Mouse (Mus musculus) liver, adult 2 months (tissue): ENCODE measurements around the gene A630089N07Rik. TPM values are rescaled to one million over a fixed set of nuclear protein-coding genes. Genes with fewer than 3 reads are reported as not detected.
A peak's percentile ranks its signal among the peaks of the same experiment; 100 is the strongest.
"Not testable (repeated sequence)": the region's sequence is repeated elsewhere in the genome, so short reads cannot be mapped to it uniquely, and the experiment has no call there.

Experiments used
- DNase-seq: peaks from one replicate; pipeline ENCODE4 v3.0.0-alpha.2; 2011; ENCODE audit warnings: low read depth, low spot score; ENCODE audit errors: extremely low read depth
- H3K27ac ChIP-seq: fragments of 200-500 bp; replicated peaks from 2 replicates; pipeline ENCODE4 v1.5.1; 2012; ENCODE audit warnings: low read depth, mild to moderate bottlenecking, control low read depth, inconsistent platforms, low read length; ENCODE audit not compliant: insufficient read depth
- H3K27me3 ChIP-seq: fragments of 200-500 bp; 2 replicates; pipeline ENCODE4 v1.6.1; 2012; ENCODE audit warnings: mild to moderate bottlenecking, moderate library complexity, low read length, inconsistent platforms; ENCODE audit not compliant: control insufficient read depth, insufficient read depth
- H3K36me3 ChIP-seq: fragments of 200-500 bp; 2 replicates; pipeline ENCODE4 v1.6.1; 2012; ENCODE audit warnings: low read length, inconsistent platforms; ENCODE audit not compliant: control insufficient read depth, insufficient read depth
- H3K4me1 ChIP-seq: fragments of 200-500 bp; 2 replicates; pipeline ENCODE4 v1.6.1; 2011; ENCODE audit warnings: low read length; ENCODE audit not compliant: control insufficient read depth, insufficient read depth
- H3K4me3 ChIP-seq: fragments of 200-500 bp; 2 replicates; pipeline ENCODE4 v1.5.1; 2011; ENCODE audit warnings: low read depth, mild to moderate bottlenecking, control low read depth, low read length, moderate library complexity; ENCODE audit not compliant: insufficient read depth
- H3K79me2 ChIP-seq: fragments of 200-500 bp; 2 replicates; pipeline ENCODE4 v1.6.1; 2012; ENCODE audit warnings: inconsistent platforms, mild to moderate bottlenecking, low read length, moderate library complexity; ENCODE audit not compliant: control insufficient read depth, insufficient read depth
- H3K9ac ChIP-seq: fragments of 200-500 bp; 2 replicates; pipeline ENCODE4 v1.6.1; 2012; ENCODE audit warnings: low read depth, mild to moderate bottlenecking, control low read depth, inconsistent platforms, low read length
- CTCF ChIP-seq: fragments of 200-500 bp; IDR thresholded peaks from 2 replicates; pipeline ENCODE4 v1.5.1; 2011; ENCODE audit warnings: low read depth, low read length, control low read depth
- POLR2A ChIP-seq: fragments of 200-500 bp; IDR thresholded peaks from 2 replicates; pipeline ENCODE4 v1.6.1; 2011; ENCODE audit warnings: low read length, control low read depth; ENCODE audit not compliant: insufficient read depth; ENCODE audit errors: extremely low read depth
- WGBS: fragments of 180-500 bp; shearing (Covaris S2); methylation state at CpG from one replicate; pipeline ENCODE4 v1.1.7; 2018; 5-methylcytosine and 5-hydroxymethylcytosine counted together
- polyA plus RNA-seq: library from polyadenylated mRNA; depleted of rRNA; stranded (reverse); fragments of >200 nt; gene quantifications from 2 replicates; pipeline ENCODE4 v1.2.3, GENCODE M21; 2012
- total RNA-seq: library from RNA; depleted of rRNA; stranded (reverse); fragments of >200 nt; gene quantifications from 2 replicates; pipeline ENCODE4 v1.2.3, GENCODE M21; 2014

The A630089N07Rik gene
- total and polyA plus RNA-seq, 2 experiments = 0.59 to 2.7 TPM

- Histone ChIP-seq H3K27me3 (no peaks in the 10 kb centered on the region; the same call in 1 of the 2 replicates), H3K36me3 (no peaks in the 10 kb centered on the region; the same call in 1 of the 2 replicates), H3K4me1 (no peaks in the 10 kb centered on the region), H3K27ac (no peak overlapping the region), H3K4me3 (no peak overlapping the region), H3K9ac (no peak overlapping the region), H3K79me2 (no peaks in the 10 kb centered on the region)
- 84% methylated on average over 2 of the region's 2 CpGs for WGBS
- TF ChIP-seq POLR2A (no peak), CTCF (peak; percentile 52)
- DNase-seq = peak; percentile 70
These were observed 59.4 kb downstream of the A630089N07Rik start for GRCm38 (mm10) chr16:98022657-98023345.

GRCm38 (mm10) chr16:98022081-98022480 is 60.2 kb downstream of the A630089N07Rik start:
- no peak for DNase-seq
- Histone ChIP-seq H3K36me3 (peaks cover 2% of the 10 kb centered on the region; the same call in 1 of the 2 replicates), H3K9ac (no peak overlapping the region), H3K27me3 (no peaks in the 10 kb centered on the region; the same call in 1 of the 2 replicates), H3K79me2 (no peaks in the 10 kb centered on the region), H3K27ac (no peak overlapping the region), H3K4me3 (no peak overlapping the region), H3K4me1 (no peaks in the 10 kb centered on the region)
- no peak for TF ChIP-seq POLR2A
- TF ChIP-seq CTCF = no peak
- WGBS = 95% methylated on average over 3 of the region's 3 CpGs

GRCm38 (mm10) chr16:97997383-97997731 is 84.9 kb downstream of the A630089N07Rik start:
- H3K27me3 ChIP-seq, H3K36me3 ChIP-seq, H3K27ac ChIP-seq, H3K4me1 ChIP-seq, H3K79me2 ChIP-seq: not testable (repeated sequence)
- peak overlapping the region; percentile 69 for H3K4me3 ChIP-seq
- DNase-seq = peak; percentile 15
- under 1% methylated on average over 8 of the region's 8 CpGs for WGBS
- H3K9ac ChIP-seq = peak overlapping the region; percentile 35

GRCm38 (mm10) chr16:97996616-97997382 is 85.5 kb downstream of the A630089N07Rik start, which contains the start of gene B230307C23Rik:
Gene B230307C23Rik (plus strand): TSS chr16:97997315.
- Histone ChIP-seq H3K9ac (peak within 1 kb of the TSS; percentile 60), H3K27me3 (no peaks in the 10 kb centered on the region), H3K4me1 (peaks cover 5% of the 10 kb centered on the region), H3K79me2 (peaks cover 7% of the 10 kb centered on the region; the same call in 1 of the 2 replicates), H3K36me3 (peaks cover 3% of the 10 kb centered on the region; the same call in 1 of the 2 replicates), H3K27ac (peak within 1 kb of the TSS; percentile 92), H3K4me3 (peak within 1 kb of the TSS; percentile 69)
- TF ChIP-seq CTCF (no peak), POLR2A (0 out of 2 replicates have a peak, but pooled peaks have one; percentile 13)
- under 1% methylated on average over 22 of the region's 22 CpGs for WGBS
- peak; percentile 93 for DNase-seq

GRCm38 (mm10) chr16:97995849-97996615 is 86.2 kb downstream of the A630089N07Rik start:
- Histone ChIP-seq H3K36me3 (peaks cover 3% of the 10 kb centered on the region; the same call in 1 of the 2 replicates), H3K4me3 (no peak overlapping the region), H3K27me3 (no peaks in the 10 kb centered on the region), H3K27ac (peak overlapping the region; percentile 92), H3K4me1 (peaks cover 5% of the 10 kb centered on the region), H3K79me2 (peaks cover 7% of the 10 kb centered on the region; the same call in 1 of the 2 replicates), H3K9ac (no peak overlapping the region)
- 6% methylated on average over 1 of the region's 1 CpGs for WGBS
- TF ChIP-seq CTCF = no peak
- no peak for TF ChIP-seq POLR2A
- DNase-seq = peak; percentile 78

GRCm38 (mm10) chr16:97992477-97992876 is 89.8 kb downstream of the A630089N07Rik start:
- not testable (repeated sequence) for H3K4me1 ChIP-seq, H3K4me3 ChIP-seq, H3K27ac ChIP-seq, H3K9ac ChIP-seq, DNase-seq, H3K27me3 ChIP-seq, H3K36me3 ChIP-seq, H3K79me2 ChIP-seq
- WGBS = 78% methylated on average over 3 of the region's 3 CpGs
